Mouse (Mus musculus) embryonic facial prominence, embryonic 15.5 days (tissue): Measurements from ENCODE around the gene Txndc8. TPM values are rescaled to one million over a fixed set of nuclear protein-coding genes. Genes with fewer than 3 reads are reported as not detected.

Experiments used
- ATAC-seq: fragments of 200-750 bp; cut with Nextera tagmentation; 2 replicates; pipeline ENCODE4 v1.8.0; 2017; ENCODE audit warnings: low read depth, moderate TSS enrichment; ENCODE audit not compliant: insufficient number of reproducible peaks, low FRiP score, low TSS enrichment
- H3K27ac ChIP-seq: fragments of 300-500 bp; sonication (generic); replicated peaks from 2 replicates; pipeline ENCODE4 v1.5.1; 2015; ENCODE audit warnings: mild to moderate bottlenecking, inconsistent platforms
- H3K27me3 ChIP-seq: fragments of 300-500 bp; sonication (generic); 2 replicates; pipeline ENCODE4 v1.6.1; 2015; ENCODE audit warnings: inconsistent platforms
- H3K36me3 ChIP-seq: fragments of 300-500 bp; sonication (generic); 2 replicates; pipeline ENCODE4 v1.6.1; 2015; ENCODE audit warnings: mild to moderate bottlenecking, inconsistent platforms
- H3K4me1 ChIP-seq: fragments of 300-500 bp; sonication (generic); 2 replicates; pipeline ENCODE4 v1.6.1; 2015; ENCODE audit warnings: inconsistent platforms
- H3K4me2 ChIP-seq: fragments of 300-500 bp; sonication (generic); replicated peaks from 2 replicates; pipeline ENCODE4 v1.6.1; 2015; ENCODE audit warnings: mild to moderate bottlenecking, inconsistent platforms
- H3K4me3 ChIP-seq: fragments of 300-500 bp; sonication (generic); replicated peaks from 2 replicates; pipeline ENCODE4 v1.5.1; 2015; ENCODE audit warnings: mild to moderate bottlenecking, inconsistent platforms
- H3K9ac ChIP-seq: fragments of 300-500 bp; sonication (generic); 2 replicates; pipeline ENCODE4 v1.6.1; 2015; ENCODE audit warnings: inconsistent platforms
- H3K9me3 ChIP-seq: fragments of 300-500 bp; sonication (generic); replicated peaks from 2 replicates; pipeline ENCODE4 v1.6.1; 2016; ENCODE audit warnings: inconsistent platforms
- WGBS: fragments of 180-500 bp; shearing (Covaris S2); methylation state at CpG from one replicate; pipeline ENCODE4 v1.1.7; 2015; 5-methylcytosine and 5-hydroxymethylcytosine counted together
- polyA plus RNA-seq: library from polyadenylated mRNA; unstranded; fragments of >200 nt; fragmentation: Nextera tagmentation; extraction: Ambion mirVana; gene quantifications from 2 replicates; pipeline ENCODE4 v1.2.1, GENCODE M21; 2015

Gene Txndc8
- polyA plus RNA-seq, 1 experiment from 2014 or later = not detected

DNA sequence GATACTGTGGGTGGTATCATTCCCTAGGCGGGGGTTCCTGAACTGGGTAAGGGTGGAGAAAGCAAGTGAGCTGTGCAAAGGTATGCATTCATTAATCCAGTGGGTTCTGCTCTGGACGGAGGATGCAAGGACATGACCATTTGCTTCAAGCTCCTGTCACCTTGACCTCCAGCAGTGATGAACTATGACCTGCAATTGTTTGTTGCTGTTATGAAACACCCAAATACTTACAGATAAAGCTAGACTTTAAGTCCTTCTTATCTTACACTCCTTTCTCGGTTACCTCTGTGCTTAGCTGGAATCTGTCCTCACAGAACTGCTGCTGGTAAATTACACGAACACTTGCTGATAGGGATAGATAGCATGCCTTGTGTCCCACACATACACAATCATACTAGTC is 68.3 kb downstream of the Txndc8 start:
- H3K27ac ChIP-seq = no peak overlapping the region
- H3K9ac ChIP-seq = no peak overlapping the region
- H3K4me1 ChIP-seq = no peaks in the 10 kb centered on the region
- no peak for ATAC-seq
- H3K9me3 ChIP-seq = no peaks in the 10 kb centered on the region
- H3K4me3 ChIP-seq = no peak overlapping the region
- no peak overlapping the region for H3K4me2 ChIP-seq
- peaks cover 21% of the 10 kb centered on the region for H3K36me3 ChIP-seq
- WGBS = 83% methylated on average over 4 of the region's 4 CpGs
- no peaks in the 10 kb centered on the region for H3K27me3 ChIP-seq

DNA sequence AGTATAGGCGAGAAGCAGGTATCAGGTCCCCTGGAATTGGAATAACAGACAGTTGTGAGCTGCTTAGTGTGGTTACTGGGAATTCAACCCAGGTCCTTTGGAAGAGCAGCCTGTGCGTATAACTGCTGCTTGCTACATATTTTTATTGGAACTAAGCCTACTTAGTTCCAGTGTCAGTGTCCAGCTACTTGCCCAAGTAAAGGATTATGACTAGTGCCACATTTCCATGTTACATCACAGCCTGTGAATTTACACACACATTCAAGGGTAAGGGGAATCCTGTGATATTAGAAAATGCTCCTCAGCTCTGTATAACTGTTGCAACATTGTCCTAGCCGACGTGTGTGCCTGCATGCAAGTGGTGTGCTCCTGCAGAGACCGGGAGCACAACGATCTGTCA is 71.6 kb downstream of the Txndc8 start:
- ATAC-seq = no peak

DNA sequence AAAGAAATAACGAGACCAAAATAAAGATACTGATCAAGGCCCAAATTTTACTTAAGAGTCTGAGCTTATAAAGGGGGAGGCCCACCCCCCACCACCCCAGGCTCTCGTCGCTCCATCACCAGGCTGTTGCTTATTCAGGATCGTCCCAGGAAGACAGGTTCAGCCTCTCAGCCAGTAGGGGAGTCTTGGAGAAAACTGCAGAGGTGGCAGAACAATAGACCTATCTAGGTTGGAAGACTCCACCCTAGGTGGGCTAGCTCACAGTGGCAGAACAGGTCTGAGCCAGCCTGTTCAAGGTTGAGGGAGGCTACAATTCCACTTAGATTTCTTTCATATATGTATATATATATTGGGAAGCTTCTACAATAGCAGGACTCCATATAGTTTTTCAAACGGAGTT is 74.7 kb downstream of the Txndc8 start:
- H3K4me3 ChIP-seq = no peak overlapping the region
- no peaks in the 10 kb centered on the region for H3K9me3 ChIP-seq
- H3K27me3 ChIP-seq = no peaks in the 10 kb centered on the region
- H3K4me2 ChIP-seq = no peak overlapping the region
- H3K27ac ChIP-seq = no peak overlapping the region
- no peak overlapping the region for H3K9ac ChIP-seq
- WGBS = 62% methylated on average over 5 of the region's 5 CpGs
- no peak for ATAC-seq
- H3K4me1 ChIP-seq = no peaks in the 10 kb centered on the region
- no peaks in the 10 kb centered on the region for H3K36me3 ChIP-seq

More for the DNA sequence above, 71.6 kb downstream of the Txndc8 start:
- 78% methylated on average over 6 of the region's 6 CpGs for WGBS
- Histone ChIP-seq H3K27me3 (no peaks in the 10 kb centered on the region), H3K4me1 (no peaks in the 10 kb centered on the region), H3K36me3 (no peaks in the 10 kb centered on the region; the same call in 1 of the 2 replicates), H3K4me2 (no peak overlapping the region), H3K27ac (no peak overlapping the region), H3K9ac (no peak overlapping the region), H3K4me3 (no peak overlapping the region), H3K9me3 (no peaks in the 10 kb centered on the region)

Other genes with a start within 250 kb of the Txndc8 start
- gene D630039A03Rik, start 92.8 kb downstream of the Txndc8 start, polyA plus RNA-seq = 0.31 and 0.41 TPM in 2 replicates
- 385 and 393 TPM in 2 replicates for gene Txn1, start 52.7 kb downstream of the Txndc8 start, polyA plus RNA-seq
- gene Svep1, start 197.7 kb upstream of the Txndc8 start, polyA plus RNA-seq = 9.3 and 10.9 TPM in 2 replicates